Mouse (Mus musculus) forebrain, embryonic 13.5 days (tissue): ENCODE measurements around the gene Cdk11b. TPM values are rescaled to one million over a fixed set of nuclear protein-coding genes. Genes with fewer than 3 reads are reported as not detected.

Source experiments
- ATAC-seq: fragments of 200-750 bp; cut with Nextera tagmentation; 2 replicates; pipeline ENCODE4 v1.8.0; 2017
- H3K27ac ChIP-seq: fragments of 300-500 bp; sonication (generic); 2 replicates; pipeline ENCODE4 v1.5.1; 2015; ENCODE audit warnings: inconsistent platforms, mild to moderate bottlenecking, moderate library complexity
- H3K27me3 ChIP-seq: fragments of 300-500 bp; sonication (generic); 2 replicates; pipeline ENCODE4 v1.6.1; 2015; ENCODE audit warnings: mild to moderate bottlenecking, inconsistent platforms
- H3K36me3 ChIP-seq: fragments of 300-500 bp; sonication (generic); 2 replicates; pipeline ENCODE4 v1.6.1; 2015; ENCODE audit warnings: mild to moderate bottlenecking, inconsistent platforms; ENCODE audit not compliant: poor library complexity, severe bottlenecking
- H3K4me1 ChIP-seq: fragments of 300-500 bp; sonication (generic); 2 replicates; pipeline ENCODE4 v1.6.1; 2015; ENCODE audit warnings: inconsistent platforms
- H3K4me2 ChIP-seq: fragments of 300-500 bp; sonication (generic); 2 replicates; pipeline ENCODE4 v1.6.1; 2015; ENCODE audit warnings: inconsistent platforms, mild to moderate bottlenecking, moderate library complexity
- H3K4me3 ChIP-seq: fragments of 300-500 bp; sonication (generic); 2 replicates; pipeline ENCODE4 v1.5.1; 2015; ENCODE audit warnings: mild to moderate bottlenecking, inconsistent platforms
- H3K9ac ChIP-seq: fragments of 300-500 bp; sonication (generic); 2 replicates; pipeline ENCODE4 v1.6.1; 2015; ENCODE audit warnings: mild to moderate bottlenecking, inconsistent platforms
- H3K9me3 ChIP-seq: fragments of 300-500 bp; sonication (generic); replicated peaks from 2 replicates; pipeline ENCODE4 v1.6.1; 2016; ENCODE audit warnings: inconsistent platforms
- WGBS: fragments of 180-500 bp; shearing (Covaris S2); methylation state at CpG from one replicate; pipeline ENCODE4 v1.1.7; 2015; 5-methylcytosine and 5-hydroxymethylcytosine counted together
- polyA plus RNA-seq: library from polyadenylated mRNA; unstranded; fragments of >200 nt; fragmentation: Nextera tagmentation; extraction: Ambion mirVana; gene quantifications from 2 replicates; pipeline ENCODE4 v1.2.1, GENCODE M21; 2015

Gene Cdk11b
- polyA plus RNA-seq, 1 experiment from 2014 or later = 77.9 TPM

DNA sequence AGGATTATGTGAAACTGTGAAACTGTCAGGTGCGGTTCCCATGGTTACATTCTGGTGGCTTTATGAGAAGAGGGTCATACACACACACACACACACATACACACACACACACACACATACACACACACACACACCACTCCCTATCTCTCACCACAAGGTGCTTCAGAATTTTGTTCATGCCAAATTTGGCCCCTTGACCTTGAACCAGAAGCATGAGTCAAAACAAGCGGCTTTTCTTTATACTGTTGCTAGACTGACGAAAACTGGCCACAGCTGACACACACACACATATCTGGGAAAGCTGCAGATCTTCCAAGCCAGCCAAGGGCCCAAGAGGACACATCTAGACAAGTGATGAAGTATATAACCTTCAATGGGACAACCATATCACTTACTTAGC, 28.9 kb upstream of the Cdk11b start:
- H3K4me1 ChIP-seq = peaks cover 5% of the 10 kb centered on the region; the same call in 1 of the 2 replicates
- no peaks in the 10 kb centered on the region for H3K9me3 ChIP-seq
- no peak overlapping the region for H3K27ac ChIP-seq
- peaks cover 6% of the 10 kb centered on the region for H3K36me3 ChIP-seq
- 0 out of 2 replicates have a peak, but pooled peaks cover 5% of the 10 kb centered on the region for H3K27me3 ChIP-seq
- no peak overlapping the region for H3K4me3 ChIP-seq
- no peak overlapping the region for H3K9ac ChIP-seq
- ATAC-seq = no peak
- WGBS = 88% methylated on average over 3 of the region's 3 CpGs
- no peak overlapping the region for H3K4me2 ChIP-seq

DNA sequence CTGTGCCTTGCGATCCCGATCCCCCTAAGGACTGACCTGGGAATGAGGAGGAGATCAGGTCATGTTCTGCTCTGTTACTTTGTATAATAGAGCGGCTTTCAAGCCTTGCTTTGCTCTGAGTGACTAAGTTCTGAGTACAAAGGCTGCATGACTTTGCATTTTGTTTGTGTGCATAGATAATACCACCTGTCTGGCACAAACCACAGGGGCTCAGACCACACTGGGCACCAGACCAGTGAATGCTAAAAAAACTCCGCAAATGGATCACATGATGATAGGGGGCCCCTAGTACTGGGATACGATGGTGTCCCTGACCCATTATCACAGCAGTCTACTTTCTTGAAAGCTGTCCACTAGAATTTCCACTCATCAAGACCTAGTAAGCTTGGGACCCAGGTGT, 28.0 kb upstream of the Cdk11b start:
- H3K4me2 ChIP-seq = no peak overlapping the region
- H3K27me3 ChIP-seq = 0 out of 2 replicates have a peak, but pooled peaks cover 5% of the 10 kb centered on the region
- no peak overlapping the region for H3K27ac ChIP-seq
- peaks cover 5% of the 10 kb centered on the region; the same call in 1 of the 2 replicates for H3K4me1 ChIP-seq
- H3K36me3 ChIP-seq = no peaks in the 10 kb centered on the region
- H3K9me3 ChIP-seq = no peaks in the 10 kb centered on the region
- H3K4me3 ChIP-seq = no peak overlapping the region
- no peak overlapping the region for H3K9ac ChIP-seq
- ATAC-seq = no peak
- 77% methylated on average over 5 of the region's 5 CpGs for WGBS

- H3K27me3 ChIP-seq = 0 out of 2 replicates have a peak, but pooled peaks cover 5% of the 10 kb centered on the region
- no peak overlapping the region for H3K27ac ChIP-seq
- H3K4me2 ChIP-seq = no peak overlapping the region
- H3K9me3 ChIP-seq = no peaks in the 10 kb centered on the region
- no peak overlapping the region for H3K9ac ChIP-seq
- ATAC-seq = no peak
- no peak overlapping the region for H3K4me3 ChIP-seq
- WGBS = 18% methylated on average over 20 of the region's 20 CpGs
- 0 out of 2 replicates have a peak, but pooled peaks cover 6% of the 10 kb centered on the region for H3K36me3 ChIP-seq
- H3K4me1 ChIP-seq = peaks cover 17% of the 10 kb centered on the region
These were observed 26.1 kb upstream of the Cdk11b start for GRCm38 (mm10) chr4:155598536-155598935.

DNA sequence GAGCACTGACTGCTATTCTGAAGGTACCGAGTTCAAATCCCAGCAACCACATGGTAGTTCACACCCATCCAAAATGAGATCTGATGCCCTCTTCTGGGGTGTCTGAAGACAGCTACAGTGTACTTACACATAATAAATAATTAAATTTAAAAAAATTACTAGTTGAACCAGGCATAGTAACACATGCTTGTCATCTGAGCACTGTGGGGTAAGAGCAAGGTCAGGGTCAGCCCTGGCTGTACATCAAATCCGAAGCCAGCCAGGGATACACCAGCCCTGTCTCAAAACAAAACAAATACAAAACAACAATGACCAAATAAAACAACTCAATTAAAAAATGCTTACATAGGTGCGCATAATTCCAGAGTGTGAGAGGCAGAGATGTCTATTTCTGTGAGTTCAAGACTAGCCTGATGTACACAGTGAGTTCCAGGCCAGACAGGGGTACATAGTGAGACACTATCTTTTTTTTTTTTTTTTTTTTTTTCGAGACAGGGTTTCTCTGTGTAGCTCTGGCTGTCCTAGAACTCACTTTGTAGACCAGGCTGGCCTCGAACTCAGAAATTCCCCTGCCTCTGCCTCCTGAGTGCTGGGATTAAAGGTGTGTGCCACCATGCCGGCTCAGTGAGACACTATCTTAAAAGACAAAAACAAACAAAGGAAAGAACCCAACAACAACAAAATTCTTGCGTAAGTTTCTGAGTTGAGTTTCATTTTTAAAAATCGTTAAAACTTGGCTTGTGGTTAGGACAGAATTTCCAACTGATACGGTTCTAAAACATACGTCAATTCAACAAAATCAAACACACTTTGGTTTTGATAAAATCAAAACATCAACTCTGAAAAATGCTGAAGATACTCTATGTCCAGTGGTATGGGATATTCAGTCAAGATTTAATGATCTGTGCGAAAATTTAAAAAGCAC, 24.5 kb upstream of the Cdk11b start:
- peak overlapping the region; percentile 96 for H3K4me3 ChIP-seq
- H3K9me3 ChIP-seq = no peaks in the 10 kb centered on the region
- H3K27me3 ChIP-seq = 0 out of 2 replicates have a peak, but pooled peaks cover 5% of the 10 kb centered on the region
- H3K27ac ChIP-seq = peak overlapping the region; percentile 99; the same call in 1 of the 2 replicates
- no peak for ATAC-seq
- 91% methylated on average over 11 of the region's 11 CpGs for WGBS
- H3K36me3 ChIP-seq = peaks cover 12% of the 10 kb centered on the region; the same call in 1 of the 2 replicates
- H3K4me2 ChIP-seq = peak overlapping the region; percentile 92
- peak overlapping the region; percentile 97 for H3K9ac ChIP-seq
- peaks cover 17% of the 10 kb centered on the region for H3K4me1 ChIP-seq

- no peaks in the 10 kb centered on the region for H3K9me3 ChIP-seq
- peak within 1 kb of the TSS; percentile 96 for H3K4me3 ChIP-seq
- peaks cover 19% of the 10 kb centered on the region; the same call in 1 of the 2 replicates for H3K36me3 ChIP-seq
- peak; percentile 96 for ATAC-seq
- H3K4me1 ChIP-seq = peaks cover 17% of the 10 kb centered on the region
- WGBS = under 1% methylated on average over 53 of the region's 65 CpGs
- peak within 1 kb of the TSS; percentile 92 for H3K4me2 ChIP-seq
- 0 out of 2 replicates have a peak, but pooled peaks cover 3% of the 10 kb centered on the region for H3K27me3 ChIP-seq
- H3K27ac ChIP-seq = peak within 1 kb of the TSS; percentile 99
- peak within 1 kb of the TSS; percentile 97 for H3K9ac ChIP-seq
These were observed 23.3 kb upstream of the Cdk11b start, which contains the start of gene Slc35e2 for GRCm38 (mm10) chr4:155601091-155601996. Slc35e2 (plus strand) TSS chr4:155601416.

DNA sequence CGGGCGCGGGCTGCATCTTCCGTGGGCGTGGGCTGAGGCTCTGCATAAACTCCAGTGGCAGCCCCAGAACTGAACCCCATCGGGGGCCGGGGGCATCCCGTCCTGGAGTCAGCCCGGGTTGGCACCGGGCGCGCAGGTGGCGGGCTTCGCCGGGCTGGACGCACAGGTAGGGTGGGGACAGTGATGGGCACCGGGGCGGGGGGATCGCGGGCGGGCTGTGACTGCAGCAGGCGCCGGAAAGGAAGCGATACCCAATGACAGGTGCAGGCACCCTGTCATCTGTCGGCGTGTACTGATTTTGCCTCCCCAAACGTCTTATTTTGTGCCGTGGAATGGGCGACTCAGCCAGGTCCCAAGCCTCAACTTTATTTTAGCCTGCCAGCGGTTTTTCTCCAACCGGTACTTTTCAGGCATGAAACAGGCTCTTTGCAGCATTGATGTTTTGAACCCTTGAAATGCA, 22.6 kb upstream of the Cdk11b start:
- ATAC-seq = no peak
- 3% methylated on average over 24 of the region's 31 CpGs for WGBS
- H3K27ac ChIP-seq = peak overlapping the region; percentile 99

DNA sequence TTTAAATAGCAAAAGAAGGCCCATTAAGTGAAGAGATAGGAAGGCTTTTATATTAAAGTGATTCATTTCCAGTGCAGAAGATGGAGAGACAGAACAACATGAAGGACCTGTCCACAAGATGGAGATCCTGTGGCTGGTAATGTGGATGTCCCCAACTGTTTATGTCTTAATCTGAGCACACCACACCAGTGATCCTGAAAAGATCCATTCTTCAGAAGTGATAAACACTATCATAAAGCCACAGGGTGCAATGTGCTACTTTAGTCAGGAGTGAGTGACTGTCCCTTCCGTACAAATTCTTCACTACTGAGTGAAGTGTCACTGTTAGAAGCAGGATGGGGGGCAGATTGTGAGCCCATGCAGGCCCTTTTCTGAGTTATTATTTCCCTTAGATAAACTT, 21.9 kb upstream of the Cdk11b start:
- H3K27me3 ChIP-seq = no peaks in the 10 kb centered on the region
- peak overlapping the region; percentile 97; the same call in 1 of the 2 replicates for H3K9ac ChIP-seq
- ATAC-seq = no peak
- peaks cover 24% of the 10 kb centered on the region; the same call in 1 of the 2 replicates for H3K36me3 ChIP-seq
- H3K4me1 ChIP-seq = peaks cover 17% of the 10 kb centered on the region
- no peaks in the 10 kb centered on the region for H3K9me3 ChIP-seq
- peak overlapping the region; percentile 92 for H3K4me2 ChIP-seq
- peak overlapping the region; percentile 96 for H3K4me3 ChIP-seq
- 97% methylated on average over 1 of the region's 1 CpGs for WGBS
- H3K27ac ChIP-seq = no peak overlapping the region

More for the DNA sequence above, 22.6 kb upstream of the Cdk11b start:
- peaks cover 17% of the 10 kb centered on the region for H3K4me1 ChIP-seq
- peaks cover 24% of the 10 kb centered on the region; the same call in 1 of the 2 replicates for H3K36me3 ChIP-seq
- H3K27me3 ChIP-seq = no peaks in the 10 kb centered on the region
- H3K9me3 ChIP-seq = no peaks in the 10 kb centered on the region
- H3K4me3 ChIP-seq = peak overlapping the region; percentile 96
- H3K9ac ChIP-seq = peak overlapping the region; percentile 97
- H3K4me2 ChIP-seq = peak overlapping the region; percentile 92

GRCm38 (mm10) chr4:155603801-155604200, 20.9 kb upstream of the Cdk11b start:
- Histone ChIP-seq H3K27ac (no peak overlapping the region), H3K4me3 (no peak overlapping the region), H3K4me1 (peaks cover 17% of the 10 kb centered on the region), H3K4me2 (no peak overlapping the region), H3K36me3 (peaks cover 24% of the 10 kb centered on the region; the same call in 1 of the 2 replicates), H3K27me3 (no peaks in the 10 kb centered on the region), H3K9me3 (no peaks in the 10 kb centered on the region), H3K9ac (no peak overlapping the region)
- 89% methylated on average over 6 of the region's 6 CpGs for whole genome bisulfite sequencing
- no peak for ATAC-seq

DNA sequence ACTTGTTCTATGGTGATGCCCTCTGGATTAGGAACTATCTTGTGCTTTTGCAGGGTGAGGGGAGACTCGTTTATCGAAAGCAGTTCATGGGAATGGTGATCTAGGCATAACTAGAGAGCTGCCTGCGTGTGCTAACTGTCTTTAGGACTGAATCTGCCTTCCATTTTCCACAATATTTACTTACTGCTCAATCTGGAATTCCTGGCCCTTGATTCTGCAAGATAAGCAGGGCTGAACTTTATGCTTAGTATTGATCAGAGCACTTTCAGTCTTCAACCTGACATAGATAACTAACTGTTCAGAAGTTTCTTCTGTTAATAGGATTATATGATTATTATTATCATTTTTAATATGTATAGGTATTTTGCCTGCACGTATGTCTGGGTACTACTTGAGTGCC, 19.5 kb upstream of the Cdk11b start:
- no peak overlapping the region for H3K9ac ChIP-seq
- H3K4me3 ChIP-seq = no peak overlapping the region
- H3K27ac ChIP-seq = no peak overlapping the region
- ATAC-seq = no peak
- no peaks in the 10 kb centered on the region for H3K27me3 ChIP-seq
- no peak overlapping the region for H3K4me2 ChIP-seq
- H3K4me1 ChIP-seq = peaks cover 17% of the 10 kb centered on the region
- H3K9me3 ChIP-seq = no peaks in the 10 kb centered on the region
- WGBS = 96% methylated on average over 4 of the region's 4 CpGs
- peaks cover 29% of the 10 kb centered on the region for H3K36me3 ChIP-seq

DNA sequence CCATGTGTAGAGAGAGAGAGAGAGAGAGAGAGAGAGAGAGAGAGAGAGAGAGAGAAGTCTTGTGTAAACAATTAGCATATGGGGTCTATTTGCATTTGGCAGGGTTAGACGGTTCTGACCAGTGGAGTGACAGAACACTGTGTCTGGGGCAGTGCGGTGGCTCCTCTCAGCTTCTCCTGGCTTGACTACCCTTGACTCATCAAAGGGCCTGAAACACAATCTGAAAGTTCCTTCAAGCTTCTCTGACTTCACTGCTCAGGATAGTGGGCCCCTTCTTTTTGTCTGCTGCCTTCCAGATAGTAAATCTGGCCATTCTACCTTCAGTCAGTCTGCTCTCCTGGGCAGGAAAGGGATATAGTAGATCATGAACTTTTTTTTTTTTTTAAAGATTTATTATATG, 17.8 kb upstream of the Cdk11b start:
- Histone ChIP-seq H3K4me1 (peaks cover 12% of the 10 kb centered on the region), H3K9ac (no peak overlapping the region), H3K9me3 (no peaks in the 10 kb centered on the region), H3K36me3 (peaks cover 43% of the 10 kb centered on the region), H3K4me3 (no peak overlapping the region), H3K4me2 (no peak overlapping the region), H3K27ac (no peak overlapping the region), H3K27me3 (no peaks in the 10 kb centered on the region)
- WGBS = 84% methylated on average over 2 of the region's 2 CpGs
- ATAC-seq = no peak

DNA sequence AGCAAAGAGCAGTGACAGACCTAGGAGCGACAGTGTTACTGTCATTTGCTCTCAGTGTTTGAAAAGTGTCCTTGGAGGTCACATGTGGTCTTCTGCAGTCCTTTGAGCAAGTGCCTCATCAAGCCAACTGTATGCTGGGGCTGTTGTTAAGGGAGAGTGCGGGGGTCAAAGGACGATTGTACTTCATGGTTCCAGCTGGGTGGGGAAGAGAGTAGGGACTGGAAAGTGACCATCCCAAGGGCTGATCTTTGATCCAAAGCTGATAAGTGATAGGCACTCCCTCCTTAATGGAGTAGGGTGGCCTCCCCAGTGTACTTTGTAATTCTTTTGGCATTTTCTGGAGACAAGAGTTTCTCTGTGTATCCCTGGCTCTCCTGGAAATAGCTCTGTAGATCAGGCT, 12.8 kb upstream of the Cdk11b start:
- H3K36me3 ChIP-seq = peaks cover 67% of the 10 kb centered on the region

More for the DNA sequence above, 12.8 kb upstream of the Cdk11b start:
- Histone ChIP-seq H3K27me3 (no peaks in the 10 kb centered on the region), H3K4me1 (no peaks in the 10 kb centered on the region), H3K4me2 (no peak overlapping the region), H3K9me3 (no peaks in the 10 kb centered on the region), H3K27ac (no peak overlapping the region), H3K9ac (no peak overlapping the region), H3K4me3 (no peak overlapping the region)
- ATAC-seq = no peak
- 90% methylated on average over 3 of the region's 3 CpGs for WGBS
